Mouse (Mus musculus) gastrocnemius, postnatal 25 days (tissue): ENCODE data around the gene 8030411F24Rik. TPM values are rescaled to one million over a fixed set of nuclear protein-coding genes. Genes with fewer than 3 reads are reported as not detected.
"Not testable (repeated sequence)": the region's sequence is repeated elsewhere in the genome, so short reads cannot be mapped to it uniquely, and the experiment has no call there.

ENCODE experiments used
- DNase-seq: peaks from one replicate; pipeline ENCODE4 v3.0.0; 2022
- long read RNA-seq, 2 experiments: library from polyadenylated mRNA; stranded (forward); transcript quantifications; one replicate each; pipeline ENCODE4 v2.0.0; 2021
- total RNA-seq, 2 experiments: library from RNA; stranded (reverse); gene quantifications; 1 replicate in 1 of 2; 2 replicates in 1 of 2; pipeline ENCODE4 v1.2.3; 2021

The 8030411F24Rik gene
- not detected for total RNA-seq
- long read RNA-seq, experiment 1: 0 reads
- long read RNA-seq, experiment 2: 0 reads

- DNase-seq: no peak
Measured at GRCm38 (mm10) chr2:148781709-148782108, at the start of gene 8030411F24Rik. 8030411F24Rik (plus strand) TSS chr2:148782009.

- peak; percentile 94 for DNase-seq
Measured at GRCm38 (mm10) chr2:148732327-148733000, 49.3 kb upstream of the 8030411F24Rik start, which contains the start of gene Napb. Napb (minus strand) TSS chr2:148732467.

- peak; percentile 50 for DNase-seq
Measured at GRCm38 (mm10) chr2:148743001-148743400, 38.8 kb upstream of the 8030411F24Rik start.

GRCm38 (mm10) chr2:148743846-148744407 lies 37.9 kb upstream of the 8030411F24Rik start:
- no peak for DNase-seq

- DNase-seq: no peak
Measured at GRCm38 (mm10) chr2:148750058-148750457, 31.8 kb upstream of the 8030411F24Rik start, which contains the start of gene Cstl1. Cstl1 (plus strand) TSS chr2:148750358.

GRCm38 (mm10) chr2:148751893-148752813 lies 29.7 kb upstream of the 8030411F24Rik start:
- DNase-seq: peak; percentile 13

- DNase-seq: no peak
Measured at GRCm38 (mm10) chr2:148754310-148754846, 27.4 kb upstream of the 8030411F24Rik start.

- DNase-seq: no peak
Measured at GRCm38 (mm10) chr2:148763648-148764388, 18.0 kb upstream of the 8030411F24Rik start.

- DNase-seq: not testable (repeated sequence)
Measured at GRCm38 (mm10) chr2:148771397-148771796, 10.4 kb upstream of the 8030411F24Rik start, which contains the start of gene Cst11. Cst11 (minus strand) TSS chr2:148771497.

GRCm38 (mm10) chr2:148789142-148789541 lies 7.3 kb downstream of the 8030411F24Rik start, which contains the start of gene Cst12:
Cst12 (plus strand) TSS chr2:148789361.
- no peak for DNase-seq

- DNase-seq: no peak
Measured at GRCm38 (mm10) chr2:148798485-148798884, 16.7 kb downstream of the 8030411F24Rik start, which contains the start of gene Cst8. Cst8 (plus strand) TSS chr2:148798785.

- no peak for DNase-seq
Measured at GRCm38 (mm10) chr2:148801491-148801921, 19.7 kb downstream of the 8030411F24Rik start.

GRCm38 (mm10) chr2:148806696-148807095 lies 24.9 kb downstream of the 8030411F24Rik start:
- no peak for DNase-seq

- DNase-seq: no peak
Measured at GRCm38 (mm10) chr2:148819909-148820308, 38.1 kb downstream of the 8030411F24Rik start, which contains the start of gene Cst13. Cst13 (plus strand) TSS chr2:148820081.

GRCm38 (mm10) chr2:148825986-148826385 lies 44.2 kb downstream of the 8030411F24Rik start:
- no peak for DNase-seq

GRCm38 (mm10) chr2:148834912-148835311 lies 53.1 kb downstream of the 8030411F24Rik start, which contains the start of gene Cst9:
Cst9 (plus strand) TSS chr2:148835147.
- DNase-seq: no peak
